Mouse (Mus musculus) MEL (cell line): ENCODE data around the gene Olfr827.

Experiments
- CTCF ChIP-seq, 3 experiments: IDR thresholded peaks in 2 of 3; conservative IDR thresholded peaks in 1 of 3; 2 replicates each; pipeline ENCODE4 v1.5.1; 2011 to 2012; ENCODE audit warnings: low read length in 3 of 3, low read depth in 2 of 3, mild to moderate bottlenecking in 2 of 3, improper control_type of control experiment in 1 of 3, inconsistent platforms in 1 of 3, mixed read lengths in 1 of 3, moderate library complexity in 1 of 3; ENCODE audit not compliant: control insufficient read depth in 1 of 3, insufficient read depth in 1 of 3, poor library complexity in 1 of 3, severe bottlenecking in 1 of 3
- KAT2A ChIP-seq: conservative IDR thresholded peaks from 2 replicates; pipeline ENCODE4 v1.6.1; 2012; ENCODE audit warnings: low read depth, low read length, improper control_type of control experiment, inconsistent platforms
- TAL1 ChIP-seq: IDR thresholded peaks from 2 replicates; pipeline ENCODE4 v1.6.1; 2012; ENCODE audit warnings: mild to moderate bottlenecking, inconsistent platforms, low read length, moderate library complexity, mixed read lengths
- TCF12 ChIP-seq: IDR thresholded peaks from 2 replicates; pipeline ENCODE4 v1.6.1; 2014; ENCODE audit warnings: low read depth, mild to moderate bottlenecking, inconsistent platforms, low read length, improper control_type of control experiment, moderate library complexity
- ZMIZ1 ChIP-seq: IDR thresholded peaks from 2 replicates; pipeline ENCODE4 v1.6.1; 2012; ENCODE audit warnings: low read depth, mild to moderate bottlenecking, inconsistent platforms, low read length, improper control_type of control experiment, moderate library complexity

DNA sequence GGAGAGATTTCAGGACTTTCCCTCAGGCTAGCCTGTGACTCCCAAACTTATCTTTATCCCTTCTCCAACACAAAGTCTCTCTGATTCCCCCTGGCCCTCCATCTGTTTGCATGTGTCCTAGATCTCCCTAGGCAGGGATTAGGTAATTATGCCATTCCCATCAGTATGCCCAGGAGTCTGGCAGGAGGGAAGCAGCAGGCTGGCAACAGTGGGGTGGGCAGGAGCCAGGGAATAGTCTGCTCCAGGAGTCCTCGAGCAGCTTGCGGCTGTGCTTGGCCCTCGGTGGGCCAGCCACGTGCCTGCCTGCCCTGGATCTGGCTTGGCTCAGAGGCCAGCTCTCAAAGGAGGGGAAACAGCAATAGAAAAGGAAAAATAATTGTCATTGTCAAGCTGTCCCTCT is 49.0 kb upstream of the Olfr827 start:
- TF ChIP-seq ZMIZ1, result no peak
- TF ChIP-seq KAT2A, result no peak
- no peak for TF ChIP-seq CTCF (IDR thresholded peaks at IDR 0.05 in 2 of 3, conservative IDR thresholded peaks at IDR 0.05 in 1 of 3; ENCODE audit: control insufficient read depth in 1 of 3, insufficient read depth in 1 of 3, low read depth in 2 of 3, low read length in 3 of 3, poor library complexity in 1 of 3, severe bottlenecking in 1 of 3)
- no peak for TF ChIP-seq TAL1
- no peak for TF ChIP-seq TCF12
